Mouse (Mus musculus): ENCODE measurements around the gene Ryk. TPM values are rescaled to one million over a fixed set of nuclear protein-coding genes. Genes with fewer than 3 reads are reported as not detected.
"Not testable (repeated sequence)": the region's sequence is repeated elsewhere in the genome, so short reads cannot be mapped to it uniquely, and the experiment has no call there.

Gene Ryk
- polyA plus RNA-seq, 1 experiment from 2014 or later: 31.6 TPM

- Histone ChIP-seq H3K36me3 (ENCODE audit: control insufficient read depth, insufficient read depth, low read length) (peaks cover 6% of the 10 kb centered on the region; the same call in 1 of the 2 replicates), H3K9ac (ENCODE audit: low read length) (no peak overlapping the region), H3K4me1 (ENCODE audit: control insufficient read depth, insufficient read depth, low read length) (no peaks in the 10 kb centered on the region), H3K27ac (replicated peaks; ENCODE audit: low read depth, low read length) (no peak overlapping the region), H3K4me3 (ENCODE audit: low read depth, low read length) (no peak overlapping the region), H3K9me3 (ENCODE audit: control insufficient read depth, low read length) (no peaks in the 10 kb centered on the region), H3K27me3 (ENCODE audit: control insufficient read depth, insufficient read depth, low read length) (no peaks in the 10 kb centered on the region), H3K4me2 (ENCODE audit: low read depth, severe bottlenecking) (no peak overlapping the region)
- WGBS: 94% methylated on average over 6 of the region's 6 CpGs
- ATAC-seq (ENCODE audit: insufficient number of reproducible peaks, low FRiP score, low TSS enrichment, low read depth) (no peak), DNase-seq (ENCODE audit: low spot score) (no peak)
Observed at GRCm38 (mm10) chr9:102899916-102900315, 65.2 kb downstream of the Ryk start.

- peaks cover 9% of the 10 kb centered on the region; the same call in 1 of the 2 replicates for H3K36me3 ChIP-seq (ENCODE audit: control insufficient read depth, insufficient read depth, low read length)
- H3K4me2 ChIP-seq (ENCODE audit: low read depth, severe bottlenecking): no peak overlapping the region
- no peaks in the 10 kb centered on the region for H3K27me3 ChIP-seq (ENCODE audit: control insufficient read depth, insufficient read depth, low read length)
- H3K4me3 ChIP-seq (ENCODE audit: low read depth, low read length): no peak overlapping the region
- H3K4me1 ChIP-seq (ENCODE audit: control insufficient read depth, insufficient read depth, low read length): no peaks in the 10 kb centered on the region
- no peak overlapping the region for H3K9ac ChIP-seq (ENCODE audit: low read length)
- WGBS: 94% methylated on average over 7 of the region's 7 CpGs
- no peaks in the 10 kb centered on the region for H3K9me3 ChIP-seq (ENCODE audit: control insufficient read depth, low read length)
- H3K27ac ChIP-seq (replicated peaks; ENCODE audit: low read depth, low read length): no peak overlapping the region
- no peak for DNase-seq (ENCODE audit: low spot score)
- no peak for ATAC-seq (ENCODE audit: insufficient number of reproducible peaks, low FRiP score, low TSS enrichment, low read depth)
Observed at GRCm38 (mm10) chr9:102902308-102902707, 67.6 kb downstream of the Ryk start.

GRCm38 (mm10) chr9:102904952-102905351 lies 70.2 kb downstream of the Ryk start:
- no peaks in the 10 kb centered on the region for H3K27me3 ChIP-seq (ENCODE audit: control insufficient read depth, insufficient read depth, low read length)
- DNase-seq (ENCODE audit: low spot score): no peak
- no peak for ATAC-seq (ENCODE audit: insufficient number of reproducible peaks, low FRiP score, low TSS enrichment, low read depth)
- H3K27ac ChIP-seq (replicated peaks; ENCODE audit: low read depth, low read length): no peak overlapping the region
- 91% methylated on average over 6 of the region's 6 CpGs for WGBS
- no peak overlapping the region for H3K4me2 ChIP-seq (ENCODE audit: low read depth, severe bottlenecking)
- no peaks in the 10 kb centered on the region for H3K9me3 ChIP-seq (ENCODE audit: control insufficient read depth, low read length)
- H3K4me1 ChIP-seq (ENCODE audit: control insufficient read depth, insufficient read depth, low read length): no peaks in the 10 kb centered on the region
- H3K36me3 ChIP-seq (ENCODE audit: control insufficient read depth, insufficient read depth, low read length): peaks cover 12% of the 10 kb centered on the region; the same call in 1 of the 2 replicates
- no peak overlapping the region for H3K4me3 ChIP-seq (ENCODE audit: low read depth, low read length)
- no peak overlapping the region for H3K9ac ChIP-seq (ENCODE audit: low read length)

GRCm38 (mm10) chr9:102906781-102907180 lies 72.1 kb downstream of the Ryk start:
- Histone ChIP-seq H3K27me3 (ENCODE audit: control insufficient read depth, insufficient read depth, low read length) (no peaks in the 10 kb centered on the region), H3K4me3 (ENCODE audit: low read depth, low read length) (no peak overlapping the region), H3K27ac (replicated peaks; ENCODE audit: low read depth, low read length) (no peak overlapping the region), H3K36me3 (ENCODE audit: control insufficient read depth, insufficient read depth, low read length) (peaks cover 15% of the 10 kb centered on the region; the same call in 1 of the 2 replicates), H3K9ac (ENCODE audit: low read length) (no peak overlapping the region), H3K4me2 (ENCODE audit: low read depth, severe bottlenecking) (no peak overlapping the region), H3K9me3 (ENCODE audit: control insufficient read depth, low read length) (no peaks in the 10 kb centered on the region), H3K4me1 (ENCODE audit: control insufficient read depth, insufficient read depth, low read length) (no peaks in the 10 kb centered on the region)
- ATAC-seq (ENCODE audit: insufficient number of reproducible peaks, low FRiP score, low TSS enrichment, low read depth): no peak
- no peak for DNase-seq (ENCODE audit: low spot score)
- 86% methylated on average over 12 of the region's 12 CpGs for WGBS

- Histone ChIP-seq H3K9me3 (ENCODE audit: control insufficient read depth, low read length) (no peaks in the 10 kb centered on the region), H3K27me3 (ENCODE audit: control insufficient read depth, insufficient read depth, low read length) (no peaks in the 10 kb centered on the region), H3K4me1 (ENCODE audit: control insufficient read depth, insufficient read depth, low read length) (no peaks in the 10 kb centered on the region), H3K4me2 (ENCODE audit: low read depth, severe bottlenecking) (no peak overlapping the region), H3K4me3 (ENCODE audit: low read depth, low read length) (no peak overlapping the region), H3K27ac (replicated peaks; ENCODE audit: low read depth, low read length) (no peak overlapping the region), H3K9ac (ENCODE audit: low read length) (no peak overlapping the region), H3K36me3 (ENCODE audit: control insufficient read depth, insufficient read depth, low read length) (peaks cover 15% of the 10 kb centered on the region; the same call in 1 of the 2 replicates)
- WGBS: 94% methylated on average over 11 of the region's 11 CpGs
- no peak for ATAC-seq (ENCODE audit: insufficient number of reproducible peaks, low FRiP score, low TSS enrichment, low read depth)
- DNase-seq (ENCODE audit: low spot score): no peak
Observed at GRCm38 (mm10) chr9:102907521-102908246, 73.0 kb downstream of the Ryk start.

GRCm38 (mm10) chr9:102911526-102911925 lies 76.8 kb downstream of the Ryk start:
- ATAC-seq (ENCODE audit: insufficient number of reproducible peaks, low FRiP score, low TSS enrichment, low read depth) (no peak), DNase-seq (ENCODE audit: low spot score) (no peak)
- Histone ChIP-seq H3K27ac (replicated peaks; ENCODE audit: low read depth, low read length) (no peak overlapping the region), H3K4me1 (ENCODE audit: control insufficient read depth, insufficient read depth, low read length) (no peaks in the 10 kb centered on the region), H3K36me3 (ENCODE audit: control insufficient read depth, insufficient read depth, low read length) (peaks cover 9% of the 10 kb centered on the region; the same call in 1 of the 2 replicates), H3K4me3 (ENCODE audit: low read depth, low read length) (no peak overlapping the region), H3K9ac (ENCODE audit: low read length) (no peak overlapping the region), H3K27me3 (ENCODE audit: control insufficient read depth, insufficient read depth, low read length) (no peaks in the 10 kb centered on the region), H3K4me2 (ENCODE audit: low read depth, severe bottlenecking) (no peak overlapping the region), H3K9me3 (ENCODE audit: control insufficient read depth, low read length) (no peaks in the 10 kb centered on the region)
- 92% methylated on average over 3 of the region's 3 CpGs for WGBS

GRCm38 (mm10) chr9:102912516-102913035 lies 77.9 kb downstream of the Ryk start:
- no peak overlapping the region for H3K9ac ChIP-seq (ENCODE audit: low read length)
- H3K4me2 ChIP-seq (ENCODE audit: low read depth, severe bottlenecking): no peak overlapping the region
- ATAC-seq (ENCODE audit: insufficient number of reproducible peaks, low FRiP score, low TSS enrichment, low read depth) (no peak), DNase-seq (ENCODE audit: low spot score) (no peak)
- no peaks in the 10 kb centered on the region for H3K4me1 ChIP-seq (ENCODE audit: control insufficient read depth, insufficient read depth, low read length)
- no peak overlapping the region for H3K27ac ChIP-seq (replicated peaks; ENCODE audit: low read depth, low read length)
- peaks cover 5% of the 10 kb centered on the region; the same call in 1 of the 2 replicates for H3K36me3 ChIP-seq (ENCODE audit: control insufficient read depth, insufficient read depth, low read length)
- WGBS: 94% methylated on average over 10 of the region's 10 CpGs
- H3K27me3 ChIP-seq (ENCODE audit: control insufficient read depth, insufficient read depth, low read length): no peaks in the 10 kb centered on the region
- H3K4me3 ChIP-seq (ENCODE audit: low read depth, low read length): no peak overlapping the region
- H3K9me3 ChIP-seq (ENCODE audit: control insufficient read depth, low read length): no peaks in the 10 kb centered on the region

- H3K4me3 ChIP-seq (ENCODE audit: low read depth, low read length); H3K9ac ChIP-seq (ENCODE audit: low read length); H3K9me3 ChIP-seq (ENCODE audit: control insufficient read depth, low read length); H3K4me2 ChIP-seq (ENCODE audit: low read depth, severe bottlenecking); H3K27ac ChIP-seq (replicated peaks; ENCODE audit: low read depth, low read length); DNase-seq (ENCODE audit: low spot score); H3K27me3 ChIP-seq (ENCODE audit: control insufficient read depth, insufficient read depth, low read length); H3K36me3 ChIP-seq (ENCODE audit: control insufficient read depth, insufficient read depth, low read length); H3K4me1 ChIP-seq (ENCODE audit: control insufficient read depth, insufficient read depth, low read length); ATAC-seq (ENCODE audit: insufficient number of reproducible peaks, low FRiP score, low TSS enrichment, low read depth): not testable (repeated sequence)
- 90% methylated on average over 3 of the region's 3 CpGs for WGBS
Observed at GRCm38 (mm10) chr9:102913597-102913996, 78.9 kb downstream of the Ryk start.
